Mouse (Mus musculus) intestine, postnatal 0 days (tissue): ENCODE results near the gene Magi2. TPM values are rescaled to one million over a fixed set of nuclear protein-coding genes. Genes with fewer than 3 reads are reported as not detected.

ENCODE experiments used
- ATAC-seq: fragments of 200-750 bp; cut with Nextera tagmentation; 2 replicates; pipeline ENCODE4 v1.8.0; 2017; ENCODE audit warnings: mild to moderate bottlenecking, moderate TSS enrichment, moderate library complexity
- H3K27ac ChIP-seq: fragments of 300-500 bp; sonication (generic); 2 replicates; pipeline ENCODE4 v1.5.1; 2014; ENCODE audit warnings: mild to moderate bottlenecking, low read depth, low read length, moderate library complexity
- H3K27me3 ChIP-seq: fragments of 300-500 bp; sonication (generic); replicated peaks from 2 replicates; pipeline ENCODE4 v1.6.1; 2014; ENCODE audit warnings: low read length, mixed read lengths; ENCODE audit not compliant: control insufficient read depth, insufficient read depth
- H3K36me3 ChIP-seq: fragments of 300-500 bp; sonication (generic); 2 replicates; pipeline ENCODE4 v1.6.1; 2014; ENCODE audit warnings: mild to moderate bottlenecking, moderate library complexity; ENCODE audit not compliant: control insufficient read depth, insufficient read depth
- H3K4me1 ChIP-seq: fragments of 300-500 bp; sonication (generic); replicated peaks from 2 replicates; pipeline ENCODE4 v1.6.1; 2014; ENCODE audit warnings: antibody characterized with exemption, low read length, mixed read lengths; ENCODE audit not compliant: control insufficient read depth, insufficient read depth
- H3K4me2 ChIP-seq: fragments of 300-500 bp; sonication (generic); replicated peaks from 2 replicates; pipeline ENCODE4 v1.6.1; 2014; ENCODE audit warnings: low read depth, mild to moderate bottlenecking, moderate library complexity
- H3K4me3 ChIP-seq: fragments of 300-500 bp; sonication (generic); 2 replicates; pipeline ENCODE4 v1.5.1; 2014; ENCODE audit warnings: low read depth, low read length
- H3K9ac ChIP-seq: fragments of 300-500 bp; sonication (generic); 2 replicates; pipeline ENCODE4 v1.6.1; 2014; ENCODE audit warnings: mild to moderate bottlenecking, low read depth, low read length
- H3K9me3 ChIP-seq: fragments of 300-500 bp; sonication (generic); 2 replicates; pipeline ENCODE4 v1.6.1; 2016; ENCODE audit warnings: mixed run types; ENCODE audit not compliant: control insufficient read depth
- CTCF ChIP-seq: sonication (generic); IDR thresholded peaks from 2 replicates; pipeline ENCODE4 v1.5.1; 2016; ENCODE audit warnings: low read depth, mild to moderate bottlenecking, control low read depth, antibody characterized with exemption, moderate library complexity
- WGBS: fragments of 180-500 bp; shearing (Covaris S2); extraction: QIAGEN DNeasy Blood & Tissue Kit; methylation state at CpG from one replicate; pipeline ENCODE4 v1.1.7; 2014; 5-methylcytosine and 5-hydroxymethylcytosine counted together
- polyA plus RNA-seq: library from polyadenylated mRNA; unstranded; fragments of >200 nt; fragmentation: Nextera tagmentation; extraction: Ambion mirVana; gene quantifications from 2 replicates; pipeline ENCODE4 v1.2.1, GENCODE M21; 2015

Gene Magi2
- polyA plus RNA-seq, 1 experiment from 2014 or later: 1.0 TPM

DNA sequence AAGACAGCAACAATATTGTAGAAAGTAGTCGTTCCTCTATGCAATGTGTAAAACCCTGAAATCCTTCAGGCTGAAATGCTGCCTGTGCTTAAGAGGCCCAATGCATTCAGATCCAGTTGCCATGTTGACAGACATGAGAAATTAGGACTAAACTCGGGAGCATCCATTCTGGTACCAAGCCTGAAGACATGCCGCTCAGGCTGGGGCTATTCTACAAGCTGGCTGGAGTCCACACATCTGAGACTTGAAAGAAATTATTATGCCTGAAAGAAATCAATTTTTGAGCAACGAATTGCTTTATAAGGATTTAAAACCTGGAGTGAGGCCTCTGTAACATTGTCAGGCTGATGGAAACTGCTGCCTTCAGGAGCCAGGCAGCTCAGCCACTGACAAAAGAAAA, 1333.0 kb downstream of the Magi2 start:
- no peak for ATAC-seq
- H3K27me3 ChIP-seq: no peaks in the 10 kb centered on the region
- no peak overlapping the region for H3K9ac ChIP-seq
- no peak overlapping the region for H3K4me3 ChIP-seq
- H3K27ac ChIP-seq: no peak overlapping the region
- no peak for TF ChIP-seq CTCF
- H3K36me3 ChIP-seq: no peaks in the 10 kb centered on the region
- no peak overlapping the region for H3K4me2 ChIP-seq
- no peaks in the 10 kb centered on the region for H3K9me3 ChIP-seq
- no peaks in the 10 kb centered on the region for H3K4me1 ChIP-seq
- WGBS: 79% methylated on average over 4 of the region's 4 CpGs

GRCm38 (mm10) chr5:20568421-20568820, 1341.6 kb downstream of the Magi2 start:
- no peak overlapping the region for H3K27ac ChIP-seq
- no peaks in the 10 kb centered on the region for H3K27me3 ChIP-seq
- H3K9ac ChIP-seq: no peak overlapping the region
- no peak for ATAC-seq
- no peaks in the 10 kb centered on the region for H3K36me3 ChIP-seq
- TF ChIP-seq CTCF: no peak
- WGBS: 45% methylated on average over 6 of the region's 6 CpGs
- H3K9me3 ChIP-seq: no peaks in the 10 kb centered on the region
- H3K4me2 ChIP-seq: no peak overlapping the region
- H3K4me3 ChIP-seq: no peak overlapping the region
- no peaks in the 10 kb centered on the region for H3K4me1 ChIP-seq

DNA sequence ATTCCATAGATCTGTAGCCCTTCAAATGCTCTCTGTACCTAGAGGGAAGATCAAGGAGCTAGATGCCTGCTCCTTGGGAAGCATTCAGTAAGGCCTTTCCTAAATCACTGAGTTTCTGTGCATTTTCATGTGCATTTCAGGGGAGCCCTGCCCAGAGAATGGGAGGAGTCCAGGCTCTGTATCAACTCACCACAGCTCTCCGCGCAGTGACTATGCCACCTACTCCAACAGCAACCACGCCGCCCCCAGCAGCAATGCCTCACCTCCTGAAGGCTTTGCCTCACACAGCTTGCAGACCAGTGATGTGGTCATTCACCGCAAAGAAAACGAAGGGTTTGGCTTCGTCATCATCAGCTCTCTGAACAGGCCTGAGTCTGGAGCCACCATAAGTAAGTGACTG, 1342.1 kb downstream of the Magi2 start:
- no peak for TF ChIP-seq CTCF
- H3K9me3 ChIP-seq: no peaks in the 10 kb centered on the region
- no peaks in the 10 kb centered on the region for H3K36me3 ChIP-seq
- no peaks in the 10 kb centered on the region for H3K27me3 ChIP-seq
- H3K4me3 ChIP-seq: no peak overlapping the region
- no peaks in the 10 kb centered on the region for H3K4me1 ChIP-seq
- no peak overlapping the region for H3K27ac ChIP-seq
- WGBS: 95% methylated on average over 7 of the region's 7 CpGs
- H3K4me2 ChIP-seq: no peak overlapping the region
- no peak overlapping the region for H3K9ac ChIP-seq
- ATAC-seq: no peak

DNA sequence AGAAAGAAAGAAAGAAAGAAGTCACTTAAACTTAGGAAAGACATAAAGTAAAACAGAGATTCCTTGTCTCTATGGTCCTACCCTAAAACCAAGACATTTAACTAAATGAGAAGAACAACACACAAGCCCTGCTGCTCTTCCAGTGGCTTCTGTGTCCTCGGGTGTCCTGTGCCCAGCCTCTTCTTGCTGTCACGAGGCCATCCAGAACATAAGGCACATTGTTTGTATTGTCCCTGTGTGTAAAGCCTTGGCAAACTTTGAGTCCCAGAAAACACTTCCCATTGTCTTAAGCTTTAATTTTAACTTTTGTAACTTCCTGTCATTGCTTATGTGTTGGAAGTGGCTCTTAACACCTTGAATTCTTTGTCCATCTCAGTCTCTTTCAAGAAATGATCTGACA, 1348.0 kb downstream of the Magi2 start:
- ATAC-seq: no peak
- no peaks in the 10 kb centered on the region for H3K36me3 ChIP-seq
- no peak overlapping the region for H3K9ac ChIP-seq
- H3K9me3 ChIP-seq: no peaks in the 10 kb centered on the region
- H3K4me1 ChIP-seq: no peaks in the 10 kb centered on the region
- no peak overlapping the region for H3K4me2 ChIP-seq
- H3K4me3 ChIP-seq: no peak overlapping the region
- 31% methylated on average over 2 of the region's 2 CpGs for WGBS
- TF ChIP-seq CTCF: no peak
- H3K27ac ChIP-seq: no peak overlapping the region
- no peaks in the 10 kb centered on the region for H3K27me3 ChIP-seq

DNA sequence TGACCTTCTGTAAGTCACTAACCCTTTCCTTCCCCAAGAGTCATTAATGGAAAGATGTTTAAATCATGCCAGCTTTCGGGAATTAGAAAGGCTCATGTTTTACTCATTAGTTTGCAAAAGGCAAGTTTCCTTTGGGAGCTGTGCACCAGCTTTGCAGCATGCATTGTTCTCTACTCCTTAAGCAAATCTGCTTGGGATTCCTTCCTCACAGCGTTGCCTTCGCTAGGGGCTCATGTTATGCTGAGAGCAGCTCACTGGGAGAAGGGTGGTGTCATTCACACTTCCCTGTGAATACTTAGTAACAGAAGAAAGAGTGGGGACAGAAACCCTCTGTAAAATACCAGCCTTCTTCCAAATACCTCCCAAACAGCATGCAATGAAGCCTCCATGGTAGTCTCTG, 1349.0 kb downstream of the Magi2 start:
- no peak overlapping the region for H3K27ac ChIP-seq
- no peak overlapping the region for H3K4me3 ChIP-seq
- no peak for TF ChIP-seq CTCF
- H3K36me3 ChIP-seq: no peaks in the 10 kb centered on the region
- no peaks in the 10 kb centered on the region for H3K4me1 ChIP-seq
- no peaks in the 10 kb centered on the region for H3K9me3 ChIP-seq
- 41% methylated on average over 3 of the region's 3 CpGs for WGBS
- H3K4me2 ChIP-seq: no peak overlapping the region
- no peaks in the 10 kb centered on the region for H3K27me3 ChIP-seq
- no peak overlapping the region for H3K9ac ChIP-seq
- ATAC-seq: no peak

GRCm38 (mm10) chr5:20576266-20576665, 1349.4 kb downstream of the Magi2 start:
- no peak for ATAC-seq
- no peak for TF ChIP-seq CTCF
- no peaks in the 10 kb centered on the region for H3K27me3 ChIP-seq
- H3K9me3 ChIP-seq: no peaks in the 10 kb centered on the region
- H3K9ac ChIP-seq: no peak overlapping the region
- no peak overlapping the region for H3K4me3 ChIP-seq
- H3K27ac ChIP-seq: no peak overlapping the region
- no peaks in the 10 kb centered on the region for H3K4me1 ChIP-seq
- no peak overlapping the region for H3K4me2 ChIP-seq
- H3K36me3 ChIP-seq: no peaks in the 10 kb centered on the region

DNA sequence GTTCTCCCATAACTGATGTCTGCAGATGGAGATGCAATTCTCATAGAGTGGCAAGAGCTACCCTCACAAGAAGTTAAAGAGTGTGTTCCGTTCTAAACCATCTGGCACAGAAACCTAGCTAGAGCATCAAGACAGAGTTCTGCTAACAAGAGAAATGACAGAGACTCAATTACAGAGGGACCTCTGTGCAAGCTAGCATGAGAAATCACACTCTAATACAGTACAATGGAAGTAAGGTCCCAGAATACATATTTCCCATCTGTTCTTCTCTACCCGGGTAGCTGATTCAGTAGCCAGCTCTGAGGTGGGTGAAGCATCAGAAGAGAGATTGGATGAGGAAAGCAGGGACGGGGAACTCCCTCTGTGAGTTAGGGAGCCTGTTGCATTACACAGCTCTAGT, 1351.8 kb downstream of the Magi2 start:
- no peak overlapping the region for H3K4me3 ChIP-seq
- 87% methylated on average over 3 of the region's 3 CpGs for WGBS
- H3K27me3 ChIP-seq: no peaks in the 10 kb centered on the region
- no peak overlapping the region for H3K4me2 ChIP-seq
- no peak overlapping the region for H3K9ac ChIP-seq
- H3K9me3 ChIP-seq: no peaks in the 10 kb centered on the region
- H3K4me1 ChIP-seq: no peaks in the 10 kb centered on the region
- no peak overlapping the region for H3K27ac ChIP-seq
- H3K36me3 ChIP-seq: no peaks in the 10 kb centered on the region
- no peak for TF ChIP-seq CTCF
- no peak for ATAC-seq
